Mouse (Mus musculus): ENCODE results near the gene Mcm9. TPM values are rescaled to one million over a fixed set of nuclear protein-coding genes. Genes with fewer than 3 reads are reported as not detected.

The Mcm9 gene
- polyA plus RNA-seq, 1 experiment from 2014 or later, result 16.1 TPM

DNA sequence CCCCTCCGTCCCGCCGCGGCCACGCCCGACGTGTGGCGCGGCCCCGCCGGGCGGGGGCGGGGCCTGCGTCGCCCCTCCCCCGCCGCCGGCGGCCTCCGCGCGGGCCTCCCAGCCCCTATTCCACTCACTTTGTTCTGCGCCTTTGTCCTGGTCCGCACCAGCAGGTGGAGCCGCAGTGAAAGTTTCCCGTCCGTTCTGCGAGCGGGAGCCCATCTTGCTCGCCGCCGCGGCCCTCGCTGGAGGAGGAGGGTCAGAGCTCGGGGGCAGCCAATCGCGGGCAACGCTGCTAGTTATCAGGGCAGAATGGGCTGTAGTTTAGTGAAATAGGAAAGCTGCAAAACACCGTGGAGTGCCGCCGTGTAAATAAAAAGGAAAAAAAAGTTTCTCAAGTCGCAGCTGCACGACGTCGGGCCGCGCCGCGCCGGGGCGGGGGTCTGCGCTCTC, 33.5 kb downstream of the Mcm9 start, which contains the start of gene Asf1a:
Asf1a (plus strand) TSS at position 81 of the 444 bp plus-strand sequence.
- Histone ChIP-seq H3K27ac (ENCODE audit: low read length) (peak within 1 kb of the TSS; percentile 99), H3K27me3 (ENCODE audit: control insufficient read depth, insufficient read depth, low read length) (no peaks in the 10 kb centered on the region), H3K4me3 (ENCODE audit: low read depth, low read length) (peak within 1 kb of the TSS; percentile 96), H3K4me1 (ENCODE audit: control insufficient read depth, insufficient read depth, low read length) (peaks cover 3% of the 10 kb centered on the region), H3K36me3 (ENCODE audit: control insufficient read depth, insufficient read depth, low read length) (peaks cover 5% of the 10 kb centered on the region; the same call in 1 of the 2 replicates), H3K9ac (replicated peaks; ENCODE audit: low read depth, low read length) (peak within 1 kb of the TSS; percentile 99), H3K9me3 (ENCODE audit: control insufficient read depth, low read depth, low read length) (no peaks in the 10 kb centered on the region), H3K4me2 (replicated peaks; ENCODE audit: low read depth, low read length) (peak within 1 kb of the TSS; percentile 73)
- ATAC-seq (ENCODE audit: insufficient number of reproducible peaks, insufficient read depth, low FRiP score, low read depth), result peak; percentile 97
- 0% methylated on average over 47 of the region's 52 CpGs for WGBS

GRCm38 (mm10) chr10:53595744-53596676, 34.2 kb downstream of the Mcm9 start:
- H3K27me3 ChIP-seq (ENCODE audit: control insufficient read depth, insufficient read depth, low read length), result no peaks in the 10 kb centered on the region
- H3K4me3 ChIP-seq (ENCODE audit: low read depth, low read length), result peak overlapping the region; percentile 43
- H3K9ac ChIP-seq (replicated peaks; ENCODE audit: low read depth, low read length), result peak overlapping the region; percentile 43; the same call in 1 of the 2 replicates
- peak overlapping the region; percentile 73 for H3K4me2 ChIP-seq (replicated peaks; ENCODE audit: low read depth, low read length)
- H3K36me3 ChIP-seq (ENCODE audit: control insufficient read depth, insufficient read depth, low read length), result peaks cover 5% of the 10 kb centered on the region; the same call in 1 of the 2 replicates
- no peaks in the 10 kb centered on the region for H3K9me3 ChIP-seq (ENCODE audit: control insufficient read depth, low read depth, low read length)
- ATAC-seq (ENCODE audit: insufficient number of reproducible peaks, insufficient read depth, low FRiP score, low read depth), result no peak; the same call in 1 of the 2 replicates
- H3K27ac ChIP-seq (ENCODE audit: low read length), result peak overlapping the region; percentile 98
- peaks cover 3% of the 10 kb centered on the region for H3K4me1 ChIP-seq (ENCODE audit: control insufficient read depth, insufficient read depth, low read length)
- WGBS, result 4% methylated on average over 26 of the region's 27 CpGs

GRCm38 (mm10) chr10:53585777-53586176, 44.5 kb downstream of the Mcm9 start:
- no peak overlapping the region for H3K4me2 ChIP-seq (replicated peaks; ENCODE audit: low read depth, low read length)
- no peak for ATAC-seq (ENCODE audit: insufficient number of reproducible peaks, insufficient read depth, low FRiP score, low read depth)
- no peaks in the 10 kb centered on the region; the same call in 1 of the 2 replicates for H3K36me3 ChIP-seq (ENCODE audit: control insufficient read depth, insufficient read depth, low read length)
- no peak overlapping the region for H3K9ac ChIP-seq (replicated peaks; ENCODE audit: low read depth, low read length)
- H3K27ac ChIP-seq (ENCODE audit: low read length), result no peak overlapping the region
- no peaks in the 10 kb centered on the region for H3K4me1 ChIP-seq (ENCODE audit: control insufficient read depth, insufficient read depth, low read length)
- H3K4me3 ChIP-seq (ENCODE audit: low read depth, low read length), result no peak overlapping the region
- no peaks in the 10 kb centered on the region for H3K9me3 ChIP-seq (ENCODE audit: control insufficient read depth, low read depth, low read length)
- WGBS, result 80% methylated on average over 3 of the region's 3 CpGs
- H3K27me3 ChIP-seq (ENCODE audit: control insufficient read depth, insufficient read depth, low read length), result no peaks in the 10 kb centered on the region

DNA sequence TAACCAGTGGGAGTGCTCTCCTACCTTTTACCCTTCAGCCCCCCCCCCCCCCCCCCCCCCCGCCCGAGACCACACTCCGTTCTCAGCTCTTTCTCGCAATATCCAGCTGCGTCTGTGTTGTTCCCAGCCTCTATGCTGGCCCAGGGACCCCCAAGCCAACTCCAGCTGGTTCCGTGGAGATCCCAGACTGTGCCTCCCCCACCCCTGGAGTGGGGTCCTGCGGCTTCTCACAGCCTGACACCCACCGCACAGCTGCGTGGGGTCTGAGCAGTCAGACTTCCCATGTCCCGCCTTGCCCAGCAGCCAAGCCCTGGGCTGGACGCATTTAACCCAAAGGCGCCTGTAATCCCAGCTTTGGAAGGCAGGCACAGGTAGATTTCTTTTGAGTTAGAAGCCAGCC, 49.2 kb downstream of the Mcm9 start:
- no peaks in the 10 kb centered on the region for H3K27me3 ChIP-seq (ENCODE audit: control insufficient read depth, insufficient read depth, low read length)
- H3K4me3 ChIP-seq (ENCODE audit: low read depth, low read length), result peak overlapping the region; percentile 36
- peak; percentile 66; the same call in 1 of the 2 replicates for ATAC-seq (ENCODE audit: insufficient number of reproducible peaks, insufficient read depth, low FRiP score, low read depth)
- no peaks in the 10 kb centered on the region for H3K9me3 ChIP-seq (ENCODE audit: control insufficient read depth, low read depth, low read length)
- H3K36me3 ChIP-seq (ENCODE audit: control insufficient read depth, insufficient read depth, low read length), result no peaks in the 10 kb centered on the region
- H3K4me2 ChIP-seq (replicated peaks; ENCODE audit: low read depth, low read length), result peak overlapping the region; percentile 79
- H3K27ac ChIP-seq (ENCODE audit: low read length), result peak overlapping the region; percentile 78; the same call in 1 of the 2 replicates
- 14% methylated on average over 11 of the region's 12 CpGs for WGBS
- peaks cover 2% of the 10 kb centered on the region; the same call in 1 of the 2 replicates for H3K4me1 ChIP-seq (ENCODE audit: control insufficient read depth, insufficient read depth, low read length)
- no peak overlapping the region for H3K9ac ChIP-seq (replicated peaks; ENCODE audit: low read depth, low read length)

DNA sequence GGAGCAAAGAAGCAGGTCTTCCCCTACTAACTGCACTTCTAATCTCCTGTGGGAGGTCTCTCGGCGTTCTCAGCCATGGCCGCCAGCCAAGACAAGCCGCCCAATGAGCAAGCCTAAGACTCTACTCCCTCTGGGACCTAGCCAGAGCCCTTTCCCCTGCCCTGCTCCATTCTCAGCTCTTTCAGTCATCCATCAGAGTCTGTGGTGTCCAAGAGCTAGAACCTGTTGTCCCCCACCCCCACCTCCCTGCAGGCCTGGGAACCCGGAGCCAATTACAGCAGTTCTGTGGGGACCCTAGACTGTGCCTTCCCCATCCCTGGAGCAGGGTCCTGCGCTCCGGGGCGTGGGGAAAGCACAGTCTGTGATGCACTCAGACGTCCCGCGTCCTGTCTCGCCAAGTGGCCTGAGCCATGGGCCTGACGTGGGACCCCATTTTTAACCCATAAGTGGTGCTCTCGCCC, 49.6 kb downstream of the Mcm9 start:
- H3K4me2 ChIP-seq (replicated peaks; ENCODE audit: low read depth, low read length), result peak overlapping the region; percentile 79
- peak overlapping the region; percentile 36 for H3K4me3 ChIP-seq (ENCODE audit: low read depth, low read length)
- H3K9me3 ChIP-seq (ENCODE audit: control insufficient read depth, low read depth, low read length), result no peaks in the 10 kb centered on the region
- H3K9ac ChIP-seq (replicated peaks; ENCODE audit: low read depth, low read length), result no peak overlapping the region
- peak; percentile 92 for ATAC-seq (ENCODE audit: insufficient number of reproducible peaks, insufficient read depth, low FRiP score, low read depth)
- H3K27me3 ChIP-seq (ENCODE audit: control insufficient read depth, insufficient read depth, low read length), result no peaks in the 10 kb centered on the region
- peak overlapping the region; percentile 78; the same call in 1 of the 2 replicates for H3K27ac ChIP-seq (ENCODE audit: low read length)
- H3K4me1 ChIP-seq (ENCODE audit: control insufficient read depth, insufficient read depth, low read length), result peaks cover 2% of the 10 kb centered on the region; the same call in 1 of the 2 replicates
- 5% methylated on average over 14 of the region's 14 CpGs for WGBS
- no peaks in the 10 kb centered on the region for H3K36me3 ChIP-seq (ENCODE audit: control insufficient read depth, insufficient read depth, low read length)

DNA sequence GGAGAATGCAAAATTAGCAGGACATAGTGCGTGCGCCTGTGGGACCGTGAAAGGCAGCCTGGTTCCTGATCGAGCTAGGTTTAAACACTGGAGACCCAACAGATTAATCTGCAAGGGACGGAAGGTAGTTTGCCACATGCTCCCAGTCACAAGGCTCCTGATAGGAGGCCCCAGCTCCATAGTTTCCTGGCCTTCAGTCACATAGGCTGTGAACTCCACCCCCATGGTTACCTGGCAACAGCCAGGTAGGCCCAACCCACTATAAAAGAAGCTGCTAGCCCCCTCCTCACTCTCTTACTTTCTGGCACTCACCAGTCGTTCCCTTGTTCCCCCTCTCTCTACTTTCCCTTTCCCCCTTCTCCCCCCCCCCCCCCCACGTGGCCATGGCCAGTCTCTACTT, 50.1 kb downstream of the Mcm9 start:
- Histone ChIP-seq H3K27me3 (ENCODE audit: control insufficient read depth, insufficient read depth, low read length) (no peaks in the 10 kb centered on the region), H3K9ac (replicated peaks; ENCODE audit: low read depth, low read length) (no peak overlapping the region), H3K27ac (ENCODE audit: low read length) (peak overlapping the region; percentile 78; the same call in 1 of the 2 replicates), H3K4me3 (ENCODE audit: low read depth, low read length) (0 out of 2 replicates have a peak overlapping the region, but pooled peaks have one; percentile 36), H3K4me2 (replicated peaks; ENCODE audit: low read depth, low read length) (peak overlapping the region; percentile 79), H3K36me3 (ENCODE audit: control insufficient read depth, insufficient read depth, low read length) (no peaks in the 10 kb centered on the region), H3K4me1 (ENCODE audit: control insufficient read depth, insufficient read depth, low read length) (peaks cover 2% of the 10 kb centered on the region; the same call in 1 of the 2 replicates), H3K9me3 (ENCODE audit: control insufficient read depth, low read depth, low read length) (no peaks in the 10 kb centered on the region)
- peak; percentile 70 for ATAC-seq (ENCODE audit: insufficient number of reproducible peaks, insufficient read depth, low FRiP score, low read depth)
- 32% methylated on average over 7 of the region's 7 CpGs for WGBS

- ATAC-seq (ENCODE audit: insufficient number of reproducible peaks, insufficient read depth, low FRiP score, low read depth), result no peak
- no peak overlapping the region for H3K27ac ChIP-seq (ENCODE audit: low read length)
- H3K9ac ChIP-seq (replicated peaks; ENCODE audit: low read depth, low read length), result no peak overlapping the region
- no peaks in the 10 kb centered on the region for H3K4me1 ChIP-seq (ENCODE audit: control insufficient read depth, insufficient read depth, low read length)
- no peak overlapping the region for H3K4me2 ChIP-seq (replicated peaks; ENCODE audit: low read depth, low read length)
- H3K36me3 ChIP-seq (ENCODE audit: control insufficient read depth, insufficient read depth, low read length), result no peaks in the 10 kb centered on the region
- no peak overlapping the region for H3K4me3 ChIP-seq (ENCODE audit: low read depth, low read length)
- H3K27me3 ChIP-seq (ENCODE audit: control insufficient read depth, insufficient read depth, low read length), result no peaks in the 10 kb centered on the region
- no peaks in the 10 kb centered on the region for H3K9me3 ChIP-seq (ENCODE audit: control insufficient read depth, low read depth, low read length)
Measured at GRCm38 (mm10) chr10:53568531-53568930, 61.7 kb downstream of the Mcm9 start.

DNA sequence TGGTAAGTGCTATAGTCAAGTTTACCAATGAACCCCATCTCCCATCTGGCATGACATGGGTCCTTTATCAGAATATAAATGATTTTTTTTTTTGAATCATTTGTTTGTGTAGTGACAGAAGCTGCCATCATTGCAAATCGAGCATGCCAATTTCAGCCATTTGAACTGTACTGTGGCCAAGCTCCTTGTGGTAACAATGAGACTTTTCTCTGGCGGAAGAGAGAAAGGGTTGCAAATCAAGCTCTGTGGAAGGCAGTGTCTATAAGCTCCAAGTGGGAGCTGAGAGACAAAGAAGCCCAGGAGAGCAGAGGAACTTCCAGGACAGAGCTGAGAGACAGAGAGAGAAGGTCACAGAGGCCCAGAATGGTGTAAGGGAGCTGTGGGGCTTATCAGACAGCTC, 64.7 kb downstream of the Mcm9 start:
- Histone ChIP-seq H3K4me1 (ENCODE audit: control insufficient read depth, insufficient read depth, low read length) (no peaks in the 10 kb centered on the region), H3K36me3 (ENCODE audit: control insufficient read depth, insufficient read depth, low read length) (no peaks in the 10 kb centered on the region), H3K4me3 (ENCODE audit: low read depth, low read length) (no peak overlapping the region), H3K9me3 (ENCODE audit: control insufficient read depth, low read depth, low read length) (no peaks in the 10 kb centered on the region), H3K4me2 (replicated peaks; ENCODE audit: low read depth, low read length) (no peak overlapping the region), H3K9ac (replicated peaks; ENCODE audit: low read depth, low read length) (no peak overlapping the region), H3K27me3 (ENCODE audit: control insufficient read depth, insufficient read depth, low read length) (no peaks in the 10 kb centered on the region), H3K27ac (ENCODE audit: low read length) (no peak overlapping the region)
- WGBS, result 95% methylated on average over 2 of the region's 2 CpGs
- no peak for ATAC-seq (ENCODE audit: insufficient number of reproducible peaks, insufficient read depth, low FRiP score, low read depth)
